Mouse (Mus musculus) kidney, embryonic 15.5 days (tissue): ENCODE data around the gene Lmtk2. TPM values are rescaled to one million over a fixed set of nuclear protein-coding genes. Genes with fewer than 3 reads are reported as not detected.
A peak's percentile ranks its signal among the peaks of the same experiment; 100 is the strongest.

Experiments
- ATAC-seq: fragments of 200-750 bp; cut with Nextera tagmentation; replicated peaks from 2 replicates; pipeline ENCODE4 v1.8.0; 2017; ENCODE audit warnings: moderate TSS enrichment; ENCODE audit not compliant: low FRiP score
- H3K27ac ChIP-seq: fragments of 300-500 bp; sonication (generic); 2 replicates; pipeline ENCODE4 v1.5.1; 2015; ENCODE audit warnings: mild to moderate bottlenecking, inconsistent platforms
- H3K27me3 ChIP-seq: fragments of 300-500 bp; sonication (generic); 2 replicates; pipeline ENCODE4 v1.6.1; 2015; ENCODE audit warnings: inconsistent platforms
- H3K36me3 ChIP-seq: fragments of 300-500 bp; sonication (generic); 2 replicates; pipeline ENCODE4 v1.6.1; 2015; ENCODE audit warnings: inconsistent platforms
- H3K4me1 ChIP-seq: fragments of 300-500 bp; sonication (generic); 2 replicates; pipeline ENCODE4 v1.6.1; 2015; ENCODE audit warnings: inconsistent platforms
- H3K4me2 ChIP-seq: fragments of 300-500 bp; sonication (generic); 2 replicates; pipeline ENCODE4 v1.6.1; 2015; ENCODE audit warnings: moderate library complexity, mild to moderate bottlenecking, inconsistent platforms
- H3K4me3 ChIP-seq: fragments of 300-500 bp; sonication (generic); replicated peaks from 2 replicates; pipeline ENCODE4 v1.5.1; 2015; ENCODE audit warnings: mild to moderate bottlenecking, inconsistent platforms
- H3K9ac ChIP-seq: fragments of 300-500 bp; sonication (generic); 2 replicates; pipeline ENCODE4 v1.6.1; 2015; ENCODE audit warnings: mild to moderate bottlenecking, inconsistent platforms
- H3K9me3 ChIP-seq: fragments of 300-500 bp; sonication (generic); replicated peaks from 2 replicates; pipeline ENCODE4 v1.6.1; 2016; ENCODE audit warnings: inconsistent platforms
- WGBS: fragments of 180-500 bp; shearing (Covaris S2); methylation state at CpG from one replicate; pipeline ENCODE4 v1.1.7; 2015; ENCODE audit warnings: mixed read lengths; 5-methylcytosine and 5-hydroxymethylcytosine counted together
- polyA plus RNA-seq: library from polyadenylated mRNA; unstranded; fragments of >200 nt; fragmentation: Nextera tagmentation; extraction: Ambion mirVana; gene quantifications from 2 replicates; pipeline ENCODE4 v1.2.1, GENCODE M21; 2015

The Lmtk2 gene
- polyA plus RNA-seq = 5.4 and 5.8 TPM in 2 replicates

GRCm38 (mm10) chr5:144100149-144100935 lies at the start of gene Lmtk2:
Lmtk2 (plus strand) TSS chr5:144100436.
- no peaks in the 10 kb centered on the region for H3K36me3 ChIP-seq
- H3K4me2 ChIP-seq = peak within 1 kb of the TSS; percentile 84
- H3K27ac ChIP-seq = peak within 1 kb of the TSS; percentile 87
- no peaks in the 10 kb centered on the region for H3K9me3 ChIP-seq
- peak within 1 kb of the TSS; percentile 99 for H3K4me3 ChIP-seq
- peaks cover 34% of the 10 kb centered on the region for H3K4me1 ChIP-seq
- ATAC-seq = peak; percentile 99
- peaks cover 10% of the 10 kb centered on the region; the same call in 1 of the 2 replicates for H3K27me3 ChIP-seq
- H3K9ac ChIP-seq = peak within 1 kb of the TSS; percentile 94
- under 1% methylated on average over 85 of the region's 90 CpGs for WGBS

- Histone ChIP-seq H3K36me3 (no peaks in the 10 kb centered on the region), H3K9me3 (no peaks in the 10 kb centered on the region), H3K27me3 (no peaks in the 10 kb centered on the region), H3K4me3 (no peak overlapping the region), H3K27ac (no peak overlapping the region), H3K9ac (no peak overlapping the region), H3K4me2 (no peak overlapping the region), H3K4me1 (no peaks in the 10 kb centered on the region)
- no peak for ATAC-seq
These were observed 49.0 kb upstream of the Lmtk2 start for GRCm38 (mm10) chr5:144051268-144051667.

GRCm38 (mm10) chr5:144053450-144053849 lies 46.8 kb upstream of the Lmtk2 start:
- H3K9me3 ChIP-seq = no peaks in the 10 kb centered on the region
- H3K36me3 ChIP-seq = no peaks in the 10 kb centered on the region
- ATAC-seq = no peak
- WGBS = 41% methylated on average over 3 of the region's 3 CpGs
- no peak overlapping the region for H3K27ac ChIP-seq
- no peak overlapping the region for H3K4me2 ChIP-seq
- H3K4me3 ChIP-seq = no peak overlapping the region
- H3K4me1 ChIP-seq = no peaks in the 10 kb centered on the region
- no peak overlapping the region for H3K9ac ChIP-seq
- no peaks in the 10 kb centered on the region for H3K27me3 ChIP-seq

- no peak for ATAC-seq
- Histone ChIP-seq H3K27me3 (no peaks in the 10 kb centered on the region), H3K4me1 (no peaks in the 10 kb centered on the region), H3K27ac (no peak overlapping the region), H3K36me3 (no peaks in the 10 kb centered on the region), H3K4me2 (no peak overlapping the region), H3K9me3 (no peaks in the 10 kb centered on the region), H3K4me3 (no peak overlapping the region), H3K9ac (no peak overlapping the region)
- WGBS = 87% methylated on average over 6 of the region's 6 CpGs
These were observed 45.9 kb upstream of the Lmtk2 start for GRCm38 (mm10) chr5:144054340-144054739.

GRCm38 (mm10) chr5:144064093-144064492 lies 36.1 kb upstream of the Lmtk2 start:
- Histone ChIP-seq H3K27me3 (no peaks in the 10 kb centered on the region), H3K9me3 (no peaks in the 10 kb centered on the region), H3K36me3 (no peaks in the 10 kb centered on the region), H3K4me3 (no peak overlapping the region), H3K9ac (no peak overlapping the region), H3K4me1 (no peaks in the 10 kb centered on the region), H3K27ac (no peak overlapping the region), H3K4me2 (no peak overlapping the region)
- ATAC-seq = no peak
- 73% methylated on average over 5 of the region's 5 CpGs for WGBS

- no peaks in the 10 kb centered on the region for H3K36me3 ChIP-seq
- no peak overlapping the region for H3K4me3 ChIP-seq
- no peak for ATAC-seq
- H3K27me3 ChIP-seq = no peaks in the 10 kb centered on the region
- no peak overlapping the region for H3K9ac ChIP-seq
- no peaks in the 10 kb centered on the region for H3K9me3 ChIP-seq
- H3K4me1 ChIP-seq = no peaks in the 10 kb centered on the region
- H3K4me2 ChIP-seq = no peak overlapping the region
- no peak overlapping the region for H3K27ac ChIP-seq
- WGBS = 95% methylated on average over 2 of the region's 2 CpGs
These were observed 34.2 kb upstream of the Lmtk2 start for GRCm38 (mm10) chr5:144066036-144066435.

- H3K27ac ChIP-seq = no peak overlapping the region
- no peak overlapping the region for H3K4me2 ChIP-seq
- no peaks in the 10 kb centered on the region for H3K36me3 ChIP-seq
- 96% methylated on average over 1 of the region's 1 CpGs for WGBS
- H3K4me1 ChIP-seq = no peaks in the 10 kb centered on the region
- H3K4me3 ChIP-seq = no peak overlapping the region
- ATAC-seq = no peak
- no peaks in the 10 kb centered on the region for H3K27me3 ChIP-seq
- H3K9me3 ChIP-seq = no peaks in the 10 kb centered on the region
- no peak overlapping the region for H3K9ac ChIP-seq
These were observed 30.2 kb upstream of the Lmtk2 start for GRCm38 (mm10) chr5:144070064-144070463.

- WGBS = 45% methylated on average over 1 of the region's 1 CpGs
- no peak for ATAC-seq
- H3K4me3 ChIP-seq = no peak overlapping the region
These were observed 29.0 kb upstream of the Lmtk2 start for GRCm38 (mm10) chr5:144071249-144071648.

GRCm38 (mm10) chr5:144077541-144077940 lies 22.7 kb upstream of the Lmtk2 start:
- Histone ChIP-seq H3K27me3 (no peaks in the 10 kb centered on the region), H3K36me3 (no peaks in the 10 kb centered on the region), H3K9ac (no peak overlapping the region), H3K4me3 (no peak overlapping the region), H3K4me1 (no peaks in the 10 kb centered on the region), H3K4me2 (no peak overlapping the region), H3K9me3 (no peaks in the 10 kb centered on the region), H3K27ac (no peak overlapping the region)
- ATAC-seq = no peak
- 72% methylated on average over 1 of the region's 1 CpGs for WGBS

More at GRCm38 (mm10) chr5:144071249-144071648, 29.0 kb upstream of the Lmtk2 start:
- no peak overlapping the region for H3K4me2 ChIP-seq
- no peaks in the 10 kb centered on the region for H3K27me3 ChIP-seq
- H3K9ac ChIP-seq = no peak overlapping the region
- H3K27ac ChIP-seq = no peak overlapping the region
- H3K9me3 ChIP-seq = no peaks in the 10 kb centered on the region
- no peaks in the 10 kb centered on the region for H3K36me3 ChIP-seq
- H3K4me1 ChIP-seq = no peaks in the 10 kb centered on the region

- no peak overlapping the region for H3K4me3 ChIP-seq
- no peak for ATAC-seq
- H3K4me2 ChIP-seq = no peak overlapping the region
- H3K27me3 ChIP-seq = no peaks in the 10 kb centered on the region
- no peak overlapping the region for H3K27ac ChIP-seq
- H3K9ac ChIP-seq = no peak overlapping the region
- no peaks in the 10 kb centered on the region for H3K36me3 ChIP-seq
- no peaks in the 10 kb centered on the region for H3K4me1 ChIP-seq
- WGBS = 56% methylated on average over 2 of the region's 2 CpGs
- H3K9me3 ChIP-seq = no peaks in the 10 kb centered on the region
These were observed 19.4 kb upstream of the Lmtk2 start for GRCm38 (mm10) chr5:144080886-144081285.

GRCm38 (mm10) chr5:144082006-144082405 lies 18.2 kb upstream of the Lmtk2 start:
- ATAC-seq = no peak
- no peaks in the 10 kb centered on the region; the same call in 1 of the 2 replicates for H3K4me1 ChIP-seq
- H3K4me3 ChIP-seq = no peak overlapping the region
- H3K27me3 ChIP-seq = no peaks in the 10 kb centered on the region
- H3K4me2 ChIP-seq = no peak overlapping the region
- H3K9me3 ChIP-seq = no peaks in the 10 kb centered on the region
- no peak overlapping the region for H3K9ac ChIP-seq
- 89% methylated on average over 5 of the region's 5 CpGs for WGBS
- H3K36me3 ChIP-seq = no peaks in the 10 kb centered on the region
- H3K27ac ChIP-seq = no peak overlapping the region

GRCm38 (mm10) chr5:144083521-144083920 lies 16.7 kb upstream of the Lmtk2 start:
- Histone ChIP-seq H3K36me3 (no peaks in the 10 kb centered on the region), H3K4me1 (no peaks in the 10 kb centered on the region; the same call in 1 of the 2 replicates), H3K9ac (no peak overlapping the region), H3K27me3 (no peaks in the 10 kb centered on the region), H3K4me2 (no peak overlapping the region), H3K4me3 (no peak overlapping the region), H3K9me3 (no peaks in the 10 kb centered on the region), H3K27ac (no peak overlapping the region)
- no peak for ATAC-seq
- 92% methylated on average over 2 of the region's 2 CpGs for WGBS

GRCm38 (mm10) chr5:144084271-144084670 lies 16.0 kb upstream of the Lmtk2 start:
- H3K4me2 ChIP-seq = no peak overlapping the region
- WGBS = 68% methylated on average over 4 of the region's 4 CpGs
- H3K4me3 ChIP-seq = no peak overlapping the region
- no peak for ATAC-seq
- H3K4me1 ChIP-seq = no peaks in the 10 kb centered on the region; the same call in 1 of the 2 replicates
- H3K27me3 ChIP-seq = no peaks in the 10 kb centered on the region
- H3K9me3 ChIP-seq = no peaks in the 10 kb centered on the region
- no peaks in the 10 kb centered on the region for H3K36me3 ChIP-seq
- H3K9ac ChIP-seq = no peak overlapping the region
- H3K27ac ChIP-seq = no peak overlapping the region
